Mouse (Mus musculus): ENCODE data around the gene Acbd7.

Acbd7 gene

GRCm38 (mm10) chr2:3387105-3387860 lies 51.3 kb downstream of the Acbd7 start:
- DNase-seq (ENCODE audit: low read depth, low spot score), result no peak
